Mouse (Mus musculus): ENCODE measurements around the gene Por. TPM values are rescaled to one million over a fixed set of nuclear protein-coding genes. Genes with fewer than 3 reads are reported as not detected.

Por gene
- polyA plus RNA-seq, 1 experiment from 2014 or later: 91.6 TPM

DNA sequence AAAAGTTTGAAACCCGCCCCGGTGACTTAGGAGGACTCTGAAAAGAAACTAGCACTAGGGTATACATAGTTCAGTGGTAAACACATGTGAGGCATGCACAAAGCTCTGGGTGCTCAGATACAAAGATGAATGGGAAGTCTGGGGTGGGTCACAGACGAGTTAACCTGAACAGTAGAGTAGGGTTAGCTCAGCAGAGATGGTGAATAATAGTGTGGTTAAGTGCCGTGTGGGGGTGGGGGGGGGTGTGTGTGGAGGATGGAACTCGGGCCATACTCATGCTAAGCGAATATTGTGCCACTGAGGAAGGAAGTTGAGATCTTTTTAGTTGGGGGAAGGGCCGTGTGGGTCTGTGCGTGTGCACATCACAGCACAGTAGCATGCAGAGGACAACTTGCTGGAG is 110.5 kb downstream of the Por start:
- H3K9ac ChIP-seq (replicated peaks): no peak overlapping the region
- H3K27me3 ChIP-seq (replicated peaks): no peaks in the 10 kb centered on the region
- no peak overlapping the region for H3K4me3 ChIP-seq (replicated peaks)
- WGBS: 84% methylated on average over 8 of the region's 8 CpGs
- peaks cover 27% of the 10 kb centered on the region for H3K4me1 ChIP-seq
- H3K4me2 ChIP-seq: no peak overlapping the region
- peaks cover 36% of the 10 kb centered on the region for H3K36me3 ChIP-seq
- ATAC-seq (ENCODE audit: low FRiP score): no peak
- H3K9me3 ChIP-seq (replicated peaks): no peaks in the 10 kb centered on the region
- H3K27ac ChIP-seq (replicated peaks): no peak overlapping the region

- Histone ChIP-seq H3K4me2 (no peak overlapping the region), H3K27me3 (replicated peaks) (no peaks in the 10 kb centered on the region), H3K4me3 (replicated peaks) (no peak overlapping the region), H3K36me3 (peaks cover 62% of the 10 kb centered on the region), H3K4me1 (peaks cover 17% of the 10 kb centered on the region), H3K27ac (replicated peaks) (no peak overlapping the region), H3K9me3 (replicated peaks) (no peaks in the 10 kb centered on the region), H3K9ac (replicated peaks) (no peak overlapping the region)
- 97% methylated on average over 4 of the region's 4 CpGs for WGBS
- ATAC-seq (ENCODE audit: low FRiP score): no peak
Observed at GRCm38 (mm10) chr5:135782901-135783300, 113.1 kb downstream of the Por start.

Small RNA genes lying within 50 kb of the gene (microRNA-seq; reads per million reads assigned to microRNA genes)
- gene Mir7034: not detected

Other genes with a start within 250 kb of the Por start
- gene Hip1, start 124.9 kb upstream of the Por start, polyA plus RNA-seq (2015; fragmentation: Nextera tagmentation; extraction: Ambion mirVana): 37.8 and 41.2 TPM in 2 replicates
- not detected in 2 replicates for gene Ccl26, start 106.5 kb upstream of the Por start, polyA plus RNA-seq (2015; fragmentation: Nextera tagmentation; extraction: Ambion mirVana)
- 2.1 and 9.5 TPM in 2 replicates for gene Ccl24, start 97.0 kb upstream of the Por start, polyA plus RNA-seq (2015; fragmentation: Nextera tagmentation; extraction: Ambion mirVana)
- 91.1 and 94.6 TPM in 2 replicates for gene Rhbdd2, start 37.4 kb upstream of the Por start, polyA plus RNA-seq (2015; fragmentation: Nextera tagmentation; extraction: Ambion mirVana)
- gene Tmem120a, start 74.4 kb downstream of the Por start, polyA plus RNA-seq (2015; fragmentation: Nextera tagmentation; extraction: Ambion mirVana): 73.6 and 88.2 TPM in 2 replicates
- 0.36 and 0.88 TPM in 2 replicates for gene Styxl1, start 108.4 kb downstream of the Por start, polyA plus RNA-seq (2015; fragmentation: Nextera tagmentation; extraction: Ambion mirVana)
- 658 and 665 TPM in 2 replicates for gene Mdh2, start 108.4 kb downstream of the Por start, polyA plus RNA-seq (2015; fragmentation: Nextera tagmentation; extraction: Ambion mirVana)
- 65.5 and 87.3 TPM in 2 replicates for gene Srrm3, start 136.9 kb downstream of the Por start, polyA plus RNA-seq (2015; fragmentation: Nextera tagmentation; extraction: Ambion mirVana)
- gene Hspb1, start 217.9 kb downstream of the Por start, polyA plus RNA-seq (2015; fragmentation: Nextera tagmentation; extraction: Ambion mirVana): 36.4 and 38.1 TPM in 2 replicates

All from neural tube, embryonic 15.5 days (tissue).